In genomic region chr10:37138311-37138731, GRCm38 (mm10) we compare ENCODE assay signal across 8 mouse cellular contexts. TPM values are rescaled to one million over a fixed set of nuclear protein-coding genes. Genes with fewer than 3 reads are reported as not detected.
DNase-seq lines count a peak whose midpoint lies in the region; ATAC-seq and TF ChIP-seq lines count a peak whose summit lies in the region.

No protein-coding gene starts in this region.

- H3K4me2 ChIP-seq in intestine, embryonic 14.5 days (ENCODE audit: low read length) = peak overlapping the region; percentile 91
- H3K4me2 ChIP-seq in midbrain, embryonic 14.5 days (ENCODE audit: low read length) = 0 out of 2 replicates have a peak overlapping the region, but pooled peaks have one; percentile 17
- peak overlapping the region; percentile 80 for H3K4me2 ChIP-seq in stomach, postnatal 0 days (replicated peaks; ENCODE audit: low read depth)

- DNase-seq in CD4-positive, CD25-positive, alpha-beta regulatory T cell, adult 2 months (ENCODE audit: low read depth, low spot score) = peak; percentile 49
- DNase-seq in c-Kit-positive CD71-positive TER-119-negative erythroid progenitor cells, embryonic 14.5 days (ENCODE audit: low read depth) = peak; percentile 8
- DNase-seq in frontal cortex, postnatal 36 days (ENCODE audit: low spot score in 2 of 2) = peak; percentile 51 to 52
- peak; percentile 87 for DNase-seq in intestine, embryonic 14.5 days (ENCODE audit: low spot score)
- DNase-seq in left cerebral cortex, postnatal 4 days = peak; percentile 53
- DNase-seq in midbrain, embryonic 14.5 days = no peak
- DNase-seq in stomach, postnatal 0 days (ENCODE audit: low spot score) = peak; percentile 62

- no peaks in the 10 kb centered on the region for H3K9me3 ChIP-seq in intestine, embryonic 14.5 days (ENCODE audit: control insufficient read depth, low read length)
- H3K9me3 ChIP-seq in midbrain, embryonic 14.5 days (ENCODE audit: control insufficient read depth, low read length) = no peaks in the 10 kb centered on the region
- no peaks in the 10 kb centered on the region for H3K9me3 ChIP-seq in stomach, postnatal 0 days (ENCODE audit: control insufficient read depth, low read length)

- no peaks in the 10 kb centered on the region for H3K27me3 ChIP-seq in intestine, embryonic 14.5 days (replicated peaks; ENCODE audit: control insufficient read depth, insufficient read depth, low read length)
- no peaks in the 10 kb centered on the region for H3K27me3 ChIP-seq in midbrain, embryonic 14.5 days (ENCODE audit: control insufficient read depth, insufficient read depth, low read length)
- H3K27me3 ChIP-seq in stomach, postnatal 0 days (ENCODE audit: control insufficient read depth, insufficient read depth, low read length) = no peaks in the 10 kb centered on the region

- intact Hi-C loops in left cerebral cortex, postnatal 4 days (cut with DNase I) = loop anchor here (5.0 to 10.0 kb wide), 2 partner anchors 124 to 1714 kb away; no protein-coding TSS in a partner anchor

- WGBS in intestine, embryonic 14.5 days = under 1% methylated on average over 26 of the region's 26 CpGs
- 0% methylated on average over 26 of the region's 26 CpGs for WGBS in midbrain, embryonic 14.5 days
- under 1% methylated on average over 26 of the region's 26 CpGs for WGBS in stomach, postnatal 0 days

- no peak for TF ChIP-seq EP300 in stomach, postnatal 0 days (optimal IDR thresholded peaks at IDR 0.05)

- TF ChIP-seq CTCF in stomach, postnatal 0 days (IDR thresholded peaks at IDR 0.05; ENCODE audit: low read depth) = no peak

- peaks cover 9% of the 10 kb centered on the region; the same call in 1 of the 2 replicates for H3K4me1 ChIP-seq in intestine, embryonic 14.5 days (replicated peaks; ENCODE audit: control insufficient read depth, insufficient read depth, low read length)
- peaks cover 22% of the 10 kb centered on the region for H3K4me1 ChIP-seq in midbrain, embryonic 14.5 days (ENCODE audit: control insufficient read depth, insufficient read depth, low read length)
- no peaks in the 10 kb centered on the region for H3K4me1 ChIP-seq in stomach, postnatal 0 days (replicated peaks; ENCODE audit: control insufficient read depth, insufficient read depth)

- H3K36me3 ChIP-seq in intestine, embryonic 14.5 days (ENCODE audit: control insufficient read depth, insufficient read depth, low read length) = peaks cover 25% of the 10 kb centered on the region
- H3K36me3 ChIP-seq in midbrain, embryonic 14.5 days (ENCODE audit: control insufficient read depth, insufficient read depth, low read length) = peaks cover 26% of the 10 kb centered on the region
- H3K36me3 ChIP-seq in stomach, postnatal 0 days (ENCODE audit: control insufficient read depth, insufficient read depth, low read length) = no peaks in the 10 kb centered on the region

- peak overlapping the region; percentile 100 for H3K4me3 ChIP-seq in intestine, embryonic 14.5 days (ENCODE audit: low read depth, low read length)
- H3K4me3 ChIP-seq in midbrain, embryonic 14.5 days (replicated peaks; ENCODE audit: low read depth, low read length) = peak overlapping the region; percentile 99
- H3K4me3 ChIP-seq in stomach, postnatal 0 days (ENCODE audit: low read depth, low read length) = peak overlapping the region; percentile 96

- H3K9ac ChIP-seq in intestine, embryonic 14.5 days (ENCODE audit: low read length) = peak overlapping the region; percentile 100
- peak overlapping the region; percentile 100 for H3K9ac ChIP-seq in midbrain, embryonic 14.5 days (replicated peaks; ENCODE audit: low read length)
- H3K9ac ChIP-seq in stomach, postnatal 0 days (ENCODE audit: low read length) = peak overlapping the region; percentile 98

- no peak for ATAC-seq in CD4-positive, CD25-positive, alpha-beta regulatory T cell, adult 4 months
- no peak for ATAC-seq in intestine, embryonic 14.5 days (replicated peaks; ENCODE audit: low FRiP score, low TSS enrichment, low read depth)
- no peak for ATAC-seq in midbrain, embryonic 14.5 days (ENCODE audit: low FRiP score, low TSS enrichment)
- ATAC-seq in stomach, postnatal 0 days (ENCODE audit: low FRiP score, low TSS enrichment) = no peak

- peak overlapping the region; percentile 99 for H3K27ac ChIP-seq in intestine, embryonic 14.5 days (ENCODE audit: low read depth)
- peak overlapping the region; percentile 100 for H3K27ac ChIP-seq in midbrain, embryonic 14.5 days (replicated peaks; ENCODE audit: low read depth, low read length)
- H3K27ac ChIP-seq in stomach, postnatal 0 days (replicated peaks) = peak overlapping the region; percentile 99

RNA-seq across cellular contexts. Expression of gene Marcks, which starts 0.4 kb away (rescaled TPM):
- polyA plus RNA-seq in CD4-positive, CD25-positive, alpha-beta regulatory T cell, adult 4 months (2017; shearing (Covaris generic)) = 1 to 10 TPM in 1 of 2 experiments, under 1 TPM in 1; 0.54 to 1.1 TPM
- polyA plus RNA-seq in intestine, embryonic 14.5 days (2014; fragmentation: Nextera tagmentation; extraction: Ambion mirVana) = 120 and 127 TPM in 2 replicates
- total RNA-seq in left cerebral cortex, postnatal 4 days (2021) = 100 to 1,000 TPM; 536 to 544 TPM
- polyA plus RNA-seq in midbrain, embryonic 14.5 days (2014; fragmentation: Nextera tagmentation; extraction: Ambion mirVana) = 403 and 415 TPM in 2 replicates
- polyA plus RNA-seq in stomach, postnatal 0 days (2015; fragmentation: Nextera tagmentation; extraction: Ambion mirVana) = 52.8 and 54.3 TPM in 2 replicates

Comparison
In these comparisons a context has a peak if more than half of its experiments do, and no peak if none do; other contexts are left out.
1. H3K4me2 ChIP-seq: peak in every context shown above with its lines; median percentile 91 in intestine, embryonic 14.5 days; 80 in stomach, postnatal 0 days; 17 in midbrain, embryonic 14.5 days.
2. RNA of gene Marcks, which starts 0.4 kb away (polyA plus RNA-seq): 403 to 415 TPM in midbrain, embryonic 14.5 days, 120 to 127 TPM in intestine, embryonic 14.5 days and 52.8 to 54.3 TPM in stomach, postnatal 0 days; 0.54 to 1.1 TPM in CD4-positive, CD25-positive, alpha-beta regulatory T cell, adult 4 months; every median in the first group is over 10 times any median in the second.
3. Peak in every context shown above with its lines, with median percentiles within 50 percentile points of each other: H3K27ac ChIP-seq, H3K4me3 ChIP-seq and H3K9ac ChIP-seq.